Mouse (Mus musculus): Measurements from ENCODE around the gene Dynlt1c. TPM values are rescaled to one million over a fixed set of nuclear protein-coding genes. Genes with fewer than 3 reads are reported as not detected.
"Not testable (repeated sequence)": the region's sequence is repeated elsewhere in the genome, so short reads cannot be mapped to it uniquely, and the experiment has no call there.

Dynlt1c gene
- polyA plus RNA-seq, 1 experiment from 2014 or later = 6.6 TPM

GRCm38 (mm10) chr17:6595776-6596497 is 5.5 kb upstream of the Dynlt1c start:
- H3K4me2 ChIP-seq; H3K27me3 ChIP-seq; H3K9me3 ChIP-seq (replicated peaks); H3K4me3 ChIP-seq (replicated peaks); H3K27ac ChIP-seq (replicated peaks); H3K4me1 ChIP-seq (replicated peaks); H3K9ac ChIP-seq; H3K36me3 ChIP-seq (replicated peaks): not testable (repeated sequence)
- 53% methylated on average over 10 of the region's 15 CpGs for WGBS (ENCODE audit: insufficient replicate concordance)
- ATAC-seq (ENCODE audit: insufficient read depth) = peak; percentile 31; the same call in 1 of the 2 replicates

DNA sequence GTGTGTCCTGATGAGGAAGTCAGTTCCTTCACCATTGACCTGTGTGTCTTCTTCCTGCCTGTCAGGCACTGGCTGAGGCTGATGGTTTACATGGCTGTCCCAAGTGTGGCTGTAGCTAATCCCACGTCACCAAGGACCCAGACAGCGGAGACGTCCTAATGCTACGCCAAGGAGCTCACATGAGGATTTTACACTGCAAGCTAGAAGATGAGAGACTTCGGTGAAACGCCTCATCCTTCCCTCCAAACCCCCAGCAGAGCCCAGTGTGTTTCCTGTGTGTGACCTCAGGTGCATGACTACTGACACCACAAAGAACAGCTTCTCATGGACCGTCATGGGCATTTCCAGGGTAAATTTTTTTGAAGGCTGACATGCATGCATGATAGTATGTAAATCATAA is 3.1 kb upstream of the Dynlt1c start:
- not testable (repeated sequence) for H3K36me3 ChIP-seq (replicated peaks); H3K27me3 ChIP-seq; ATAC-seq (ENCODE audit: insufficient read depth); H3K27ac ChIP-seq (replicated peaks); H3K9ac ChIP-seq; H3K4me1 ChIP-seq (replicated peaks); H3K9me3 ChIP-seq (replicated peaks); H3K4me3 ChIP-seq (replicated peaks); H3K4me2 ChIP-seq
- WGBS (ENCODE audit: insufficient replicate concordance) = 69% methylated on average over 7 of the region's 7 CpGs

- H3K36me3 ChIP-seq (replicated peaks); H3K9me3 ChIP-seq (replicated peaks); H3K9ac ChIP-seq; H3K4me2 ChIP-seq; H3K27me3 ChIP-seq; H3K4me3 ChIP-seq (replicated peaks); H3K4me1 ChIP-seq (replicated peaks); ATAC-seq (ENCODE audit: insufficient read depth); H3K27ac ChIP-seq (replicated peaks): not testable (repeated sequence)
- 77% methylated on average over 7 of the region's 8 CpGs for WGBS (ENCODE audit: insufficient replicate concordance)
Observed at GRCm38 (mm10) chr17:6600216-6600911, 1.1 kb upstream of the Dynlt1c start.

- not testable (repeated sequence) for H3K27me3 ChIP-seq; H3K9me3 ChIP-seq (replicated peaks); H3K9ac ChIP-seq; H3K4me1 ChIP-seq (replicated peaks); H3K36me3 ChIP-seq (replicated peaks); H3K27ac ChIP-seq (replicated peaks); ATAC-seq (ENCODE audit: insufficient read depth)
- Histone ChIP-seq H3K4me3 (replicated peaks) (0 out of 2 replicates have a peak overlapping the region, but pooled peaks have one; percentile 22), H3K4me2 (peak overlapping the region; percentile 47)
- WGBS (ENCODE audit: insufficient replicate concordance) = 1% methylated on average over 3 of the region's 4 CpGs
Observed at GRCm38 (mm10) chr17:6602205-6602604, 734 bp downstream of the Dynlt1c start.

DNA sequence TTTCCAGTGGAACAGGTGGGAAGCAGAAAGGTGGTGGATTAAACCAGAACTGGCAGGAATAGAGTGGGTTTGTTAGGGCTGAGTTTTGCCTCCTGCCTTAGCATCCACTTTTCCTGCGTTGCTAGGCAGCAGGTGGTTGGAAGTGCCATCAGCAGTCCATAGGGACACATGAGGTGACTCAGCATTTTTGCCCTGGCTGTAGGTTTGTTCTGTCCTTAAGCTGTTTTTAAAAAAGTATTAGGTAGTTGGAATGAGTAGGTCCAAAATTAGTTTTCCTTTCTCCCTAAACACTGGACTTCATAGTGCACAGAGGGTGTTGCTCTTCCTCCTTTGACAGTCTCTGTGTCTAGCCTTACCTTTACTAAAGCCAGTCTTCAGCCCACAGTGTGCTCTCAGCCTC is 3.9 kb downstream of the Dynlt1c start:
- H3K36me3 ChIP-seq (replicated peaks); H3K9me3 ChIP-seq (replicated peaks); H3K27me3 ChIP-seq; H3K27ac ChIP-seq (replicated peaks); H3K9ac ChIP-seq; H3K4me3 ChIP-seq (replicated peaks); H3K4me2 ChIP-seq; ATAC-seq (ENCODE audit: insufficient read depth); H3K4me1 ChIP-seq (replicated peaks): not testable (repeated sequence)
- 56% methylated on average over 1 of the region's 1 CpGs for WGBS (ENCODE audit: insufficient replicate concordance)

GRCm38 (mm10) chr17:6613524-6613923 is 12.1 kb downstream of the Dynlt1c start:
- not testable (repeated sequence) for H3K36me3 ChIP-seq (replicated peaks); H3K4me3 ChIP-seq (replicated peaks); ATAC-seq (ENCODE audit: insufficient read depth); H3K4me2 ChIP-seq; H3K4me1 ChIP-seq (replicated peaks); H3K9ac ChIP-seq; H3K9me3 ChIP-seq (replicated peaks); H3K27ac ChIP-seq (replicated peaks); H3K27me3 ChIP-seq
- WGBS (ENCODE audit: insufficient replicate concordance) = 78% methylated on average over 12 of the region's 14 CpGs

DNA sequence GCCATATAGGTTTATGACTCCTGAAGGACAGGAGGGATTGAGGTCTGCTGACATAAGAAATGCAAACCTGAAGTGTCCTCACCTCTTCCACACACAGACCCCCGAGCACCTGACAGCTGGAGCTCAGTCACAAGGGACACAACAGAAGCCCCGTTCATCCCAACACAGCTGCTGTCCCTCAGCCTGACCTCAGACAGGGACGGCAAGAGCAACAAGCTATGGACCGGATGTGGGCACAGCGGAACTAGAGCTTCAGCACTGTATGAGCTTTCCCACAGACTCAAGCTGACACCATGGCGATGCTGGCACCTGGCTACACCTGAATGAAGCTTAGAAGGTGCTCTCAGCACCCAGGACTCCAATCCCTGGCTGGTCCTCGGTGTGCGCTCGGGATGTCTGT is 12.8 kb downstream of the Dynlt1c start:
- H3K4me2 ChIP-seq; H3K4me3 ChIP-seq (replicated peaks); H3K4me1 ChIP-seq (replicated peaks); ATAC-seq (ENCODE audit: insufficient read depth); H3K27me3 ChIP-seq; H3K9ac ChIP-seq; H3K9me3 ChIP-seq (replicated peaks); H3K27ac ChIP-seq (replicated peaks); H3K36me3 ChIP-seq (replicated peaks): not testable (repeated sequence)
- WGBS (ENCODE audit: insufficient replicate concordance) = 67% methylated on average over 6 of the region's 9 CpGs

DNA sequence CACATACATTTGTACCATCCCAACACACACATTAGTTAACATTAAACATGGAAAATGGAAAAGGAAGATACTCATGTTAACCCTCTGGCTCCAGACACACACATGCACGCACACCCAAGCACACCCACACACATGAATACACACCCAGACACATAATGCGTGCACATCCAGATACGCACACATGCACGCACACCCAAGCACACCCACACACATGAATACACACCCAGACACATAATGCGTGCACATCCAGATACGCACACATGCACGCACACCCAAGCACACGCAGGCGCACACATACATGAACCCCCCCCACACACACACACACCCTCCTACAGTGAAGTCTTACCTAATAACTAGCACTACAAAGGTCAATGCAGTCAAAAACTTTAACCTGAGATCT is 15.3 kb downstream of the Dynlt1c start:
- H3K4me2 ChIP-seq; H3K4me3 ChIP-seq (replicated peaks); H3K36me3 ChIP-seq (replicated peaks); H3K4me1 ChIP-seq (replicated peaks); H3K9me3 ChIP-seq (replicated peaks); H3K9ac ChIP-seq; ATAC-seq (ENCODE audit: insufficient read depth); H3K27me3 ChIP-seq; H3K27ac ChIP-seq (replicated peaks): not testable (repeated sequence)
- 82% methylated on average over 9 of the region's 9 CpGs for WGBS (ENCODE audit: insufficient replicate concordance)

GRCm38 (mm10) chr17:6617689-6618400 is 16.4 kb downstream of the Dynlt1c start:
- H3K27me3 ChIP-seq; H3K9ac ChIP-seq; H3K4me3 ChIP-seq (replicated peaks); H3K4me1 ChIP-seq (replicated peaks); H3K9me3 ChIP-seq (replicated peaks); H3K4me2 ChIP-seq; H3K36me3 ChIP-seq (replicated peaks); H3K27ac ChIP-seq (replicated peaks): not testable (repeated sequence)
- WGBS (ENCODE audit: insufficient replicate concordance) = 40% methylated on average over 7 of the region's 13 CpGs
- ATAC-seq (ENCODE audit: insufficient read depth) = peak; percentile 72

DNA sequence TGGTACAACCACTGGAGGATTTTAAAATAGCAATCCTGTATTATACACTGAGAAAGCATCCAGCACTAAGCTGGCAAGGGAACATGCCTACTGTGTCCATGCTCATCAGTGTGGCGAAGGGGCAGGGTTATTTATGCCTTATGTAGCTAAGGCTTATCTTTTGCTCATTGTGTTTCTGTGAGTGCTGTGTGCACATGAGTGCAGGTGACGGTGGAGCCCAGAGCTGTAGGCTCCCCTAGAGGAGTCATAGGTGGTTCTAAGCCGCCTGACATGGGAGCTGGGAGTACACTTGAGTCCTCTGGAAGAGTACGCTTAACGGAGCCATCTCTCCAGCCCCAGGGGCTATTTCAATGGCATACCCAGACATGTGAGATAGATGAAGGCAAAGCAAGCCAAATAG is 17.8 kb downstream of the Dynlt1c start:
- not testable (repeated sequence) for H3K27ac ChIP-seq (replicated peaks); H3K27me3 ChIP-seq; H3K4me1 ChIP-seq (replicated peaks); H3K9ac ChIP-seq; H3K36me3 ChIP-seq (replicated peaks); H3K4me3 ChIP-seq (replicated peaks); H3K9me3 ChIP-seq (replicated peaks); H3K4me2 ChIP-seq; ATAC-seq (ENCODE audit: insufficient read depth)
- WGBS (ENCODE audit: insufficient replicate concordance) = 72% methylated on average over 5 of the region's 5 CpGs

DNA sequence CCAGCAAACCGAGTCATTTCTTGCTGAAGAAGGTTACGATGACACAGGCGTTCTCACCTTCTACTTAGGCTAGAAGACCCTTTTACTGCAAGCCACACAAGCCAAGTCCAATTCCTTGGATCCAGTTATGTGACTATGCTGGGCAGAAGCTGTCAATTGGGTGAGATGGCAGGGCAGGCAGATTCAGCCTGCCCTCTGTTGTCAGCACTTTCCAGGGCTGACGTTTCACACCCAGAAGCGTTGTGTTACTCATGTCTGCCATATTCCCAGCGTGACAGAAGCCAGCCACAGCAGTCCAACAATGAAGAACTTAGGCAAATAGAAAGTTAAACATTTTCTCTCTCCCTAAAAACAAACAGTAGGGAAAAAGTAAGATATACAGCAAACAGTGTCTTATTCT is 18.6 kb downstream of the Dynlt1c start:
- not testable (repeated sequence) for H3K36me3 ChIP-seq (replicated peaks); H3K9me3 ChIP-seq (replicated peaks); H3K4me1 ChIP-seq (replicated peaks); H3K4me3 ChIP-seq (replicated peaks); H3K4me2 ChIP-seq; H3K27me3 ChIP-seq; H3K27ac ChIP-seq (replicated peaks); ATAC-seq (ENCODE audit: insufficient read depth); H3K9ac ChIP-seq
- WGBS (ENCODE audit: insufficient replicate concordance) = 68% methylated on average over 6 of the region's 6 CpGs

Data from liver, embryonic 15.5 days (tissue).